Mouse (Mus musculus) midbrain, embryonic 14.5 days (tissue): Measurements from ENCODE around the gene Shtn1. TPM values are rescaled to one million over a fixed set of nuclear protein-coding genes. Genes with fewer than 3 reads are reported as not detected.

Source experiments
- ATAC-seq: fragments of 200-750 bp; cut with Nextera tagmentation; 2 replicates; pipeline ENCODE4 v1.8.0; 2017; ENCODE audit warnings: moderate number of reproducible peaks, moderate library complexity; ENCODE audit not compliant: low FRiP score, low TSS enrichment
- DNase-seq: peaks from one replicate; pipeline ENCODE4 v3.0.0-alpha.2; 2015
- H3K27ac ChIP-seq: fragments of 300-500 bp; sonication (generic); replicated peaks from 2 replicates; pipeline ENCODE4 v1.5.1; 2014; ENCODE audit warnings: mild to moderate bottlenecking, low read depth, low read length, moderate library complexity
- H3K27me3 ChIP-seq: fragments of 300-500 bp; sonication (generic); 2 replicates; pipeline ENCODE4 v1.6.1; 2014; ENCODE audit warnings: low read length, control low read depth, mixed read lengths; ENCODE audit not compliant: control insufficient read depth, insufficient read depth
- H3K36me3 ChIP-seq: fragments of 300-500 bp; sonication (generic); 2 replicates; pipeline ENCODE4 v1.6.1; 2014; ENCODE audit warnings: low read length, control low read depth; ENCODE audit not compliant: control insufficient read depth, insufficient read depth
- H3K4me1 ChIP-seq: fragments of 300-500 bp; sonication (generic); 2 replicates; pipeline ENCODE4 v1.6.1; 2014; ENCODE audit warnings: mild to moderate bottlenecking, antibody characterized with exemption, low read length, control low read depth; ENCODE audit not compliant: control insufficient read depth, insufficient read depth
- H3K4me2 ChIP-seq: fragments of 300-500 bp; sonication (generic); 2 replicates; pipeline ENCODE4 v1.6.1; 2014; ENCODE audit warnings: mild to moderate bottlenecking, low read length, moderate library complexity
- H3K4me3 ChIP-seq: fragments of 300-500 bp; sonication (generic); replicated peaks from 2 replicates; pipeline ENCODE4 v1.5.1; 2014; ENCODE audit warnings: low read depth, low read length
- H3K9ac ChIP-seq: fragments of 300-500 bp; sonication (generic); replicated peaks from 2 replicates; pipeline ENCODE4 v1.6.1; 2014; ENCODE audit warnings: mild to moderate bottlenecking, low read length, moderate library complexity
- H3K9me3 ChIP-seq: fragments of 300-500 bp; sonication (generic); 2 replicates; pipeline ENCODE4 v1.6.1; 2016; ENCODE audit warnings: low read length, control low read depth, mixed read lengths; ENCODE audit not compliant: control insufficient read depth
- WGBS: fragments of 180-500 bp; shearing (Covaris S2); extraction: QIAGEN DNeasy Blood & Tissue Kit; methylation state at CpG from one replicate; pipeline ENCODE4 v1.1.7; 2014; 5-methylcytosine and 5-hydroxymethylcytosine counted together
- polyA plus RNA-seq: library from polyadenylated mRNA; unstranded; fragments of >200 nt; fragmentation: Nextera tagmentation; extraction: Ambion mirVana; gene quantifications from 2 replicates; pipeline ENCODE4 v1.2.1, GENCODE M21; 2014

Gene Shtn1
- polyA plus RNA-seq, 1 experiment from 2014 or later = 36.9 TPM

GRCm38 (mm10) chr19:58942841-58943828, 132.8 kb downstream of the Shtn1 start, which contains the start of the genes Eno4 and Hspa12a:
Gene Eno4 (plus strand): TSS chr19:58943425.
Gene Hspa12a (minus strand): TSS chr19:58943654.
- ATAC-seq = peak; percentile 96
- Histone ChIP-seq H3K4me2 (peak within 1 kb of the TSS; percentile 93), H3K27me3 (peaks cover 19% of the 10 kb centered on the region; the same call in 1 of the 2 replicates), H3K36me3 (no peaks in the 10 kb centered on the region), H3K9ac (peak within 1 kb of the TSS; percentile 79), H3K27ac (peak within 1 kb of the TSS; percentile 47), H3K4me1 (peaks cover 10% of the 10 kb centered on the region), H3K4me3 (peak within 1 kb of the TSS; percentile 62), H3K9me3 (no peaks in the 10 kb centered on the region)
- WGBS = under 1% methylated on average over 60 of the region's 65 CpGs
- peak; percentile 97 for DNase-seq

DNA sequence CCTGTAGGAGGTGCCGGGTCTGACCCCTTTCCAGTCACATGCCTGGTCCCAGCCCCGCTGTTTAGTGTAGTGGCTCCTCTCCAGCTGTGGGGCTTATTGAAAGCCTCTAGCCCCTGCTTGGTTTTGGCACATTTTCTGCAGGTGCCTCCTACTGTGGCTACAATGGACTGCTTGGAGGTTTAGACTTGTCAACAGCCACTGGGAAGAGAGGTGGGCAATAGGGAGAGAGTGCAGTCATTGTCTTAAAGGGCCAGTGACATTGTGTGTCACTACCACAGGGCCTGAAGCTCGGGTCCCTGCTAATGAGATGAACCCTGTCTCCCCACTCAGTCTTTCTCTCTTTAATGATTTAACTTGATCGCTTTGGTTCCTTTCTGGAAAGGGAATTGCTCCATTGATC, 142.8 kb downstream of the Shtn1 start:
- no peak for DNase-seq
- no peaks in the 10 kb centered on the region for H3K36me3 ChIP-seq
- no peak for ATAC-seq
- WGBS = 2% methylated on average over 4 of the region's 4 CpGs
- no peaks in the 10 kb centered on the region for H3K9me3 ChIP-seq
- H3K27me3 ChIP-seq = peaks cover 51% of the 10 kb centered on the region
- no peak overlapping the region for H3K27ac ChIP-seq
- 0 out of 2 replicates have a peak, but pooled peaks cover 10% of the 10 kb centered on the region for H3K4me1 ChIP-seq
- no peak overlapping the region for H3K4me3 ChIP-seq
- no peak overlapping the region for H3K4me2 ChIP-seq
- H3K9ac ChIP-seq = no peak overlapping the region

GRCm38 (mm10) chr19:58931081-58931800, 144.7 kb downstream of the Shtn1 start:
- H3K36me3 ChIP-seq = no peaks in the 10 kb centered on the region
- no peak overlapping the region for H3K9ac ChIP-seq
- H3K27me3 ChIP-seq = peaks cover 51% of the 10 kb centered on the region
- WGBS = 9% methylated on average over 16 of the region's 16 CpGs
- 0 out of 2 replicates have a peak, but pooled peaks cover 10% of the 10 kb centered on the region for H3K4me1 ChIP-seq
- H3K4me3 ChIP-seq = no peak overlapping the region
- DNase-seq = peak; percentile 59
- no peak for ATAC-seq
- H3K4me2 ChIP-seq = no peak overlapping the region
- H3K9me3 ChIP-seq = no peaks in the 10 kb centered on the region
- H3K27ac ChIP-seq = no peak overlapping the region

Other genes with a start within 250 kb of the Shtn1 start
- gene Eno4, start 132.7 kb downstream of the Shtn1 start, polyA plus RNA-seq = 0.49 and 0.66 TPM in 2 replicates
- 31.9 and 35.2 TPM in 2 replicates for gene Hspa12a, start 132.4 kb downstream of the Shtn1 start, polyA plus RNA-seq
- not detected in 2 replicates for gene Vax1, start 94.0 kb upstream of the Shtn1 start, polyA plus RNA-seq
- not detected in 2 replicates for gene Kcnk18, start 143.1 kb upstream of the Shtn1 start, polyA plus RNA-seq
- gene Slc18a2, start 184.8 kb upstream of the Shtn1 start, polyA plus RNA-seq = 18.9 and 23.0 TPM in 2 replicates
- gene Rps12-ps3, start 246.2 kb upstream of the Shtn1 start, polyA plus RNA-seq = 26.3 and 29.8 TPM in 2 replicates